Mouse (Mus musculus) neural tube, embryonic 13.5 days (tissue): ENCODE data around the gene Itpr2. TPM values are rescaled to one million over a fixed set of nuclear protein-coding genes. Genes with fewer than 3 reads are reported as not detected.
A peak's percentile ranks its signal among the peaks of the same experiment; 100 is the strongest.

Experiments
- ATAC-seq: fragments of 200-750 bp; cut with Nextera tagmentation; 2 replicates; pipeline ENCODE4 v1.8.0; 2017; ENCODE audit warnings: low read depth, mild to moderate bottlenecking, moderate TSS enrichment, moderate library complexity
- H3K27ac ChIP-seq: fragments of 300-500 bp; sonication (generic); replicated peaks from 2 replicates; pipeline ENCODE4 v1.5.1; 2015; ENCODE audit warnings: moderate library complexity, mild to moderate bottlenecking, inconsistent platforms
- H3K27me3 ChIP-seq: fragments of 300-500 bp; sonication (generic); 2 replicates; pipeline ENCODE4 v1.6.1; 2015; ENCODE audit warnings: mild to moderate bottlenecking, inconsistent platforms
- H3K36me3 ChIP-seq: fragments of 300-500 bp; sonication (generic); 2 replicates; pipeline ENCODE4 v1.6.1; 2015; ENCODE audit warnings: mild to moderate bottlenecking, inconsistent platforms
- H3K4me1 ChIP-seq: fragments of 300-500 bp; sonication (generic); replicated peaks from 2 replicates; pipeline ENCODE4 v1.6.1; 2015; ENCODE audit warnings: inconsistent platforms
- H3K4me2 ChIP-seq: fragments of 300-500 bp; sonication (generic); 2 replicates; pipeline ENCODE4 v1.6.1; 2015; ENCODE audit warnings: inconsistent platforms, mild to moderate bottlenecking, moderate library complexity
- H3K4me3 ChIP-seq: fragments of 300-500 bp; sonication (generic); 2 replicates; pipeline ENCODE4 v1.5.1; 2015; ENCODE audit warnings: mild to moderate bottlenecking, inconsistent platforms
- H3K9ac ChIP-seq: fragments of 300-500 bp; sonication (generic); 2 replicates; pipeline ENCODE4 v1.6.1; 2015; ENCODE audit warnings: moderate library complexity, mild to moderate bottlenecking, inconsistent platforms
- H3K9me3 ChIP-seq: fragments of 300-500 bp; sonication (generic); 2 replicates; pipeline ENCODE4 v1.6.1; 2016; ENCODE audit warnings: inconsistent platforms
- WGBS: fragments of 180-500 bp; shearing (Covaris S2); methylation state at CpG from one replicate; pipeline ENCODE4 v1.1.7; 2015; 5-methylcytosine and 5-hydroxymethylcytosine counted together
- polyA plus RNA-seq: library from polyadenylated mRNA; unstranded; fragments of >200 nt; fragmentation: Nextera tagmentation; extraction: Ambion mirVana; gene quantifications from 2 replicates; pipeline ENCODE4 v1.2.1, GENCODE M21; 2015

Gene Itpr2
- polyA plus RNA-seq, 1 experiment from 2014 or later = 5.5 TPM

GRCm38 (mm10) chr6:146258751-146259150 lies 243.3 kb downstream of the Itpr2 start:
- no peak overlapping the region for H3K9ac ChIP-seq
- ATAC-seq = no peak
- no peak overlapping the region for H3K4me3 ChIP-seq
- H3K27me3 ChIP-seq = no peaks in the 10 kb centered on the region
- no peak overlapping the region for H3K27ac ChIP-seq
- H3K4me1 ChIP-seq = 0 out of 2 replicates have a peak, but pooled peaks cover 10% of the 10 kb centered on the region
- 93% methylated on average over 5 of the region's 5 CpGs for WGBS
- no peaks in the 10 kb centered on the region for H3K36me3 ChIP-seq
- peaks cover 8% of the 10 kb centered on the region; the same call in 1 of the 2 replicates for H3K9me3 ChIP-seq
- H3K4me2 ChIP-seq = no peak overlapping the region

GRCm38 (mm10) chr6:146258261-146258660 lies 243.8 kb downstream of the Itpr2 start:
- Histone ChIP-seq H3K36me3 (no peaks in the 10 kb centered on the region), H3K9me3 (peaks cover 8% of the 10 kb centered on the region; the same call in 1 of the 2 replicates), H3K4me3 (no peak overlapping the region), H3K27ac (no peak overlapping the region), H3K4me2 (no peak overlapping the region), H3K27me3 (no peaks in the 10 kb centered on the region), H3K4me1 (0 out of 2 replicates have a peak, but pooled peaks cover 10% of the 10 kb centered on the region), H3K9ac (no peak overlapping the region)
- ATAC-seq = no peak
- WGBS = 94% methylated on average over 3 of the region's 3 CpGs

DNA sequence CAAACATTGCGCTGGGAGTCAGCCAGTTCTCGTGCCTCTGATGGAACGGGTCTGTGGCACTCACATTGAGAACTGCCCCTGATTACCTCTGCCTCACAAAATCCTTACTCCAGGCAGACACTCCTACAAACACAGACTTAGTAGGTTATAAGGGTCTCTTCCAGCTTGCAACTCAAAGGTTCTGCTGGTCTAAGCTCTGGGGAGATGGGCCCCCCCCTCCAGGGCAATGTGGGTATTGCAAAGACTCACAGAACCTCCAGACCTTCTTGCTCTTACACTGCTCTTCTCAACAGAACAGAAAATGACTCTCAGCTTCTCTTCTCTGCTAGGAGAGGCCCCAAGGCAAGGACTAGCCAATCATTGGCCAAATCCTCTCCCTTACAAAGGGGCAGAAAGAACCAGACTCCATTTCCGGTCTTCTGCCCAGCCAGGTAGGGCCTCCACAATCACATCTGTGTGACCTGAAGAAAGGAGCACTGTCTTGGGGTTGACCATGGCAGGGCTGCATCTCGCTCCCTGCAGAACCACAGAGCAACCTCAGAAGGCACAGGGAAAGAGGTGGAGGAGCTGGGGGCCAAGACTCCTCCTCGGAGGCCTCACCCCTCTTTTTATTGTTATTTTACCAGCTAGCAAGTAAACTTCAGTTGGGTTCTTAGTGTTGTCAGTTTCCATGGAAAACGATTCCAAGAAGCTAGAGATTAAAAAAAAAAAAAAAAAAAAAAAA lies 244.9 kb downstream of the Itpr2 start:
- Histone ChIP-seq H3K9ac (no peak overlapping the region), H3K4me2 (no peak overlapping the region), H3K36me3 (no peaks in the 10 kb centered on the region), H3K9me3 (peaks cover 8% of the 10 kb centered on the region; the same call in 1 of the 2 replicates), H3K4me3 (no peak overlapping the region), H3K27me3 (no peaks in the 10 kb centered on the region), H3K27ac (no peak overlapping the region), H3K4me1 (0 out of 2 replicates have a peak, but pooled peaks cover 10% of the 10 kb centered on the region)
- ATAC-seq = no peak
- WGBS = 92% methylated on average over 7 of the region's 7 CpGs

- WGBS = 81% methylated on average over 2 of the region's 2 CpGs
These were observed 245.6 kb downstream of the Itpr2 start for GRCm38 (mm10) chr6:146256401-146256800.

GRCm38 (mm10) chr6:146255656-146256055 lies 246.4 kb downstream of the Itpr2 start:
- Histone ChIP-seq H3K9me3 (peaks cover 8% of the 10 kb centered on the region; the same call in 1 of the 2 replicates), H3K4me1 (0 out of 2 replicates have a peak, but pooled peaks cover 10% of the 10 kb centered on the region), H3K27ac (no peak overlapping the region), H3K4me2 (no peak overlapping the region), H3K9ac (no peak overlapping the region), H3K36me3 (no peaks in the 10 kb centered on the region), H3K27me3 (no peaks in the 10 kb centered on the region), H3K4me3 (no peak overlapping the region)
- WGBS = 98% methylated on average over 6 of the region's 6 CpGs
- no peak for ATAC-seq

More at GRCm38 (mm10) chr6:146256401-146256800, 245.6 kb downstream of the Itpr2 start:
- H3K9me3 ChIP-seq = peaks cover 8% of the 10 kb centered on the region; the same call in 1 of the 2 replicates
- H3K4me3 ChIP-seq = no peak overlapping the region
- 0 out of 2 replicates have a peak, but pooled peaks cover 10% of the 10 kb centered on the region for H3K4me1 ChIP-seq
- no peak overlapping the region for H3K4me2 ChIP-seq
- no peak for ATAC-seq
- H3K36me3 ChIP-seq = no peaks in the 10 kb centered on the region
- H3K27me3 ChIP-seq = no peaks in the 10 kb centered on the region
- H3K27ac ChIP-seq = no peak overlapping the region
- H3K9ac ChIP-seq = no peak overlapping the region

DNA sequence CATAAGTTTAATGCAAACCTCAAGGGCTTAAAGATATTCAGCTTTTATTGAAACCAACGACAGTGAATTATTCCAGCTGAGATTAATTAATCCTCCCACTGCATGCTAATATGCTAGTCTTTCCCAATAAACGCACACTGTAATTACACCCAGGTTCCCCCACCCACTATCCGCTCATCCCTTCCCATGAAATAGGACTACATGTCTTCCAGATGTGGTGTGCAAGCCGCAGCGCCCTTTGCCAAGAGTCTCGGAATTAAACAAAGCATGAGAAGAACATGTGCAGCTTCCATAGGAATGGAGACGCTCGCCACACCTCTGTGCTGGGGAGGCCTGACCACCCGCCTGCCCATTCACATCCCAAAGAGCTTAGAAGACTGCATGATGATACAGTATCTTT lies 247.1 kb downstream of the Itpr2 start:
- H3K36me3 ChIP-seq = no peaks in the 10 kb centered on the region
- H3K27me3 ChIP-seq = no peaks in the 10 kb centered on the region
- no peak overlapping the region for H3K9ac ChIP-seq
- WGBS = 66% methylated on average over 9 of the region's 9 CpGs
- H3K4me3 ChIP-seq = no peak overlapping the region
- no peak overlapping the region for H3K27ac ChIP-seq
- H3K4me2 ChIP-seq = no peak overlapping the region
- peaks cover 8% of the 10 kb centered on the region; the same call in 1 of the 2 replicates for H3K9me3 ChIP-seq
- no peak for ATAC-seq
- 0 out of 2 replicates have a peak, but pooled peaks cover 10% of the 10 kb centered on the region for H3K4me1 ChIP-seq

- Histone ChIP-seq H3K36me3 (no peaks in the 10 kb centered on the region), H3K4me3 (no peak overlapping the region), H3K9me3 (peaks cover 8% of the 10 kb centered on the region; the same call in 1 of the 2 replicates), H3K27me3 (no peaks in the 10 kb centered on the region), H3K4me1 (0 out of 2 replicates have a peak, but pooled peaks cover 10% of the 10 kb centered on the region), H3K9ac (no peak overlapping the region), H3K4me2 (no peak overlapping the region), H3K27ac (no peak overlapping the region)
- peak; percentile 69; the same call in 1 of the 2 replicates for ATAC-seq
- 63% methylated on average over 3 of the region's 3 CpGs for WGBS
These were observed 247.7 kb downstream of the Itpr2 start for GRCm38 (mm10) chr6:146254216-146254820.

DNA sequence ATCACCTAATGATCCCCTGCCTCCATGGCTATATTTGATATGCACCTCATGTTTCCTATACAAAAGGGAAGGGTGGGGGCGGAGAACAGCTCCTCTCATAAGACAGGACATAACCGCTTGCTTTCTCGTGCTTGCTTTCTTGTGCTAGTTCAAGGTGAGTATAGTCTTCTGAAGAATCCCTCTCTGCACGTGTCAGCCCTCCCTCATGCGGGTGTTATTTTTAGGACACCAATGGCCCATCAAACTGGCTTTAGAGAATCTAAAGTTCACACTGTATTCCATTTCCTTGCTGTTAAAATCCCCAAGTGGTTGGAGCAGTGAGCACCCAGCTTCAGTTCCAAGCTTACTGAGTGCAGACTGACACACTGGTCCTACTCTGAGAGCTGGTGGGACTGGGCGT lies 252.9 kb downstream of the Itpr2 start:
- no peaks in the 10 kb centered on the region for H3K27me3 ChIP-seq
- no peaks in the 10 kb centered on the region for H3K4me1 ChIP-seq
- no peak overlapping the region for H3K27ac ChIP-seq
- H3K36me3 ChIP-seq = no peaks in the 10 kb centered on the region
- 0 out of 2 replicates have a peak, but pooled peaks cover under 1% of the 10 kb centered on the region for H3K9me3 ChIP-seq
- 88% methylated on average over 6 of the region's 6 CpGs for WGBS
- H3K4me2 ChIP-seq = no peak overlapping the region
- H3K9ac ChIP-seq = no peak overlapping the region
- no peak for ATAC-seq
- no peak overlapping the region for H3K4me3 ChIP-seq

DNA sequence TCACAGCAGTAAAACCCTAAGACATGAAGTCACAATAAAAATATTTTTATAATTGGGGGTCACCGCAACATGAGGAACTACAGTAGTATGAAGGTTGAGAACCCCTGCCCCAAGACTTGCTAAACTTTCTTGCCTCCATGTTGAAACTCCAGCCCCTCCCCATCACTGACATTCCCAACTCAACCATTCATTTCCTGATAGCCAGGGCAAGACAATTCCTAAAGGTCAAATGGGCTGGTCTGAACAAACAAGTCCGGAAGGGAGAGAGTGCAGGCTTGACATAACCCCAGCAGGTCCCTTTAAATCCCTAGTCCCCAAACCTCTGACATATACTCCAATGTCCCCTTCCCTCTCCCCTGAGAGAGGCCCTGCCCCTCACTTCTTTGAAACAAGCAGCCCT lies 253.7 kb downstream of the Itpr2 start:
- WGBS = 91% methylated on average over 2 of the region's 2 CpGs

DNA sequence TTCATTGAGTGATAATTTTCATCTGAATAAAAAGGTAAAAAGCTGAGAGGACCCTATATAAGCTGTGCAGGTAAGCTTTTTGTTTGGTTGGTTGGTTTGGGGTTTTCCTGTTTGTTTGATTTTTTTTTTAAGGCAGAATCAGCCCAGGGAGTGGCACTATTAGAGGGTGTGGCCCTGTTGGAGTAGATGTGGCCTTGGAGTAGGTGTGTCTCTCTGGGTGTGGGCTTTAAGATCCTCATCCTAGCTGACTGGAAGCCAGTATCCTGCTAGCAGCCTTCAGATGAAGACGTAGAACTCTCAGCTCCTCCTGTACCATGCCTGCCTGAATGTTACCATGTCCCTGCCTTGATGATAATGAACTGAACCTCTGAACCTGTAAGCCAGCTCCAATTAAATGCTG lies 254.1 kb downstream of the Itpr2 start:
- Histone ChIP-seq H3K9me3 (peaks cover 6% of the 10 kb centered on the region; the same call in 1 of the 2 replicates), H3K27me3 (no peaks in the 10 kb centered on the region), H3K36me3 (no peaks in the 10 kb centered on the region), H3K4me1 (no peaks in the 10 kb centered on the region), H3K9ac (no peak overlapping the region), H3K27ac (no peak overlapping the region), H3K4me3 (no peak overlapping the region), H3K4me2 (no peak overlapping the region)
- no peak for ATAC-seq
- 83% methylated on average over 1 of the region's 1 CpGs for WGBS

More for the DNA sequence above, 253.7 kb downstream of the Itpr2 start:
- no peak overlapping the region for H3K4me3 ChIP-seq
- H3K4me2 ChIP-seq = no peak overlapping the region
- no peaks in the 10 kb centered on the region for H3K27me3 ChIP-seq
- no peak for ATAC-seq
- H3K9me3 ChIP-seq = peaks cover 6% of the 10 kb centered on the region; the same call in 1 of the 2 replicates
- no peak overlapping the region for H3K9ac ChIP-seq
- no peaks in the 10 kb centered on the region for H3K4me1 ChIP-seq
- H3K27ac ChIP-seq = no peak overlapping the region
- no peaks in the 10 kb centered on the region for H3K36me3 ChIP-seq

- Histone ChIP-seq H3K9me3 (peaks cover 6% of the 10 kb centered on the region; the same call in 1 of the 2 replicates), H3K4me2 (no peak overlapping the region), H3K4me1 (no peaks in the 10 kb centered on the region), H3K27ac (no peak overlapping the region), H3K4me3 (no peak overlapping the region), H3K36me3 (no peaks in the 10 kb centered on the region), H3K27me3 (no peaks in the 10 kb centered on the region), H3K9ac (no peak overlapping the region)
- WGBS = 89% methylated on average over 6 of the region's 6 CpGs
- ATAC-seq = no peak
These were observed 255.7 kb downstream of the Itpr2 start for GRCm38 (mm10) chr6:146246368-146246767.

DNA sequence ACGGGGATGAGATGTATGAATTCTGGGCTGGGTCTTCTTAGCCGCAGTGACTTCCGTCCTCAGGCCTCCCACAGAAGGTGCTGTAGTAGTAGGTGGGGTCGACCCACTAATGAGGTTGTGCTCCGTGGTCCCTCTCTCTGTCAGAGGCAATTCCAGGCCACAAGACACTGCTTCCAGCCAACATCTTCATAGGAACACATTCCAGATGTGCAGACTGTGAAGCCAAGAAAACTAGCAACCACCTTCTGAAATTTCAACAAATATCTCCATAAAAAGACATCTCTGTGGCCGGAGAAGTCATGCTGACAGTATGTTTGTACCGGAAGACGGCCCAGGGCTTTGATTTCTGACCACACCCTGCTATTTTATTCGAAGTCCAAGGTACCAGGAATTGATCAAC lies 256.1 kb downstream of the Itpr2 start:
- 87% methylated on average over 9 of the region's 9 CpGs for WGBS
- no peak overlapping the region for H3K4me3 ChIP-seq
- no peak overlapping the region for H3K27ac ChIP-seq
- H3K36me3 ChIP-seq = no peaks in the 10 kb centered on the region
- no peaks in the 10 kb centered on the region for H3K27me3 ChIP-seq
- H3K9me3 ChIP-seq = peaks cover 6% of the 10 kb centered on the region; the same call in 1 of the 2 replicates
- ATAC-seq = no peak
- H3K9ac ChIP-seq = no peak overlapping the region
- H3K4me2 ChIP-seq = no peak overlapping the region
- no peaks in the 10 kb centered on the region for H3K4me1 ChIP-seq
